Mouse (Mus musculus) MEL (cell line): ENCODE data around the gene Kif5a.

ENCODE experiments used
- CTCF ChIP-seq, 3 experiments: IDR thresholded peaks in 2 of 3; conservative IDR thresholded peaks in 1 of 3; 2 replicates each; pipeline ENCODE4 v1.5.1; 2011 to 2012; ENCODE audit warnings: low read length in 3 of 3, low read depth in 2 of 3, mild to moderate bottlenecking in 2 of 3, improper control_type of control experiment in 1 of 3, inconsistent platforms in 1 of 3, mixed read lengths in 1 of 3, moderate library complexity in 1 of 3; ENCODE audit not compliant: control insufficient read depth in 1 of 3, insufficient read depth in 1 of 3, poor library complexity in 1 of 3, severe bottlenecking in 1 of 3
- MAX ChIP-seq: IDR thresholded peaks from 2 replicates; pipeline ENCODE4 v1.6.1; 2011; ENCODE audit warnings: low read length, improper control_type of control experiment
- MXI1 ChIP-seq: IDR thresholded peaks from 2 replicates; pipeline ENCODE4 v1.6.1; 2011; ENCODE audit warnings: mild to moderate bottlenecking, low read depth, low read length, improper control_type of control experiment
- NELFE ChIP-seq: IDR thresholded peaks from 2 replicates; pipeline ENCODE4 v1.6.1; 2011; ENCODE audit warnings: low read depth, low read length, improper control_type of control experiment
- POLR2A ChIP-seq, 2 experiments: IDR thresholded peaks; 2 replicates each; pipeline ENCODE4 v1.6.1; 2011 to 2012; ENCODE audit warnings: low read length in 2 of 2, mild to moderate bottlenecking in 2 of 2, control low read depth in 1 of 2, improper control_type of control experiment in 1 of 2, low read depth in 1 of 2, moderate library complexity in 1 of 2; ENCODE audit not compliant: control insufficient read depth in 1 of 2, insufficient read depth in 1 of 2, poor library complexity in 1 of 2

DNA sequence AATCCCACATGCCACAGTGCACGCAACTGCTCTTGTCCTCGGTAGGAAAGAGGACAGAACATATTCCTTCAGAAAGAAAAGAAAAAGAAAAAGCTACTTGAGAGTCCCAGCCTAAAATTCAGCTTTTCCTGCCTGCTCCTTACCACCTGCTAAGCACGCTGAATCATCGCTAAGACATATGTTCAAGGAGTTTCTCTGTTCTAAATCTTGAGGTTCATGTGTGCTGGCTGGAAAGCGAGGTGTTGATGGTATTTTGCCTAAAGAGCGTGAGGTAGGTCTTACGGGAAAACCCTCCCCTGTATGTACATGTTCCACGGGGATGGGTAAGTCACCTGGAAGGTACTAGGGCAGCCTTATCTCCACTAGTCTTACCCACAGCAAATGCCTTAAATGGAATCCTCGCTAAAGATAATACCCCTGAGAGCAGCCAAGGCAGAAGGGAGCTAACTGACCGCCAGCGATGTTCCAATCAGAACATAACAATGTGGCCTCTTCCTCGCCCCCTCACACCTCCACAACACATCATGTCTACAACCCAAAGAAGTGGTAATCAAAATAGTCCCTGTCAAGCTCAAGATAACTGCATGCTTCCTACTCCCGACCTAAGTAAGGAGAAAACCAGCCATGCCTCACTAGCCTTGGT, 53.1 kb downstream of the Kif5a start:
- TF ChIP-seq POLR2A (IDR thresholded peaks at IDR 0.05; ENCODE audit: control insufficient read depth in 1 of 2, insufficient read depth in 1 of 2, low read depth in 1 of 2, low read length in 2 of 2, poor library complexity in 1 of 2) (no peak), CTCF (IDR thresholded peaks at IDR 0.05 in 2 of 3, conservative IDR thresholded peaks at IDR 0.05 in 1 of 3; ENCODE audit: control insufficient read depth in 1 of 3, insufficient read depth in 1 of 3, low read depth in 2 of 3, low read length in 3 of 3, poor library complexity in 1 of 3, severe bottlenecking in 1 of 3) (no peak), NELFE (no peak), MXI1 (no peak), MAX (no peak)
